Mouse (Mus musculus) right cerebral cortex, adult 18-20 months (tissue): ENCODE results near the gene Prpf3.
"Not testable (repeated sequence)": the region's sequence is repeated elsewhere in the genome, so short reads cannot be mapped to it uniquely, and the experiment has no call there.

ENCODE experiments used
- DNase-seq: peaks from one replicate; pipeline ENCODE4 v3.0.0; 2022; ENCODE audit warnings: mixed read lengths

The Prpf3 gene

DNA sequence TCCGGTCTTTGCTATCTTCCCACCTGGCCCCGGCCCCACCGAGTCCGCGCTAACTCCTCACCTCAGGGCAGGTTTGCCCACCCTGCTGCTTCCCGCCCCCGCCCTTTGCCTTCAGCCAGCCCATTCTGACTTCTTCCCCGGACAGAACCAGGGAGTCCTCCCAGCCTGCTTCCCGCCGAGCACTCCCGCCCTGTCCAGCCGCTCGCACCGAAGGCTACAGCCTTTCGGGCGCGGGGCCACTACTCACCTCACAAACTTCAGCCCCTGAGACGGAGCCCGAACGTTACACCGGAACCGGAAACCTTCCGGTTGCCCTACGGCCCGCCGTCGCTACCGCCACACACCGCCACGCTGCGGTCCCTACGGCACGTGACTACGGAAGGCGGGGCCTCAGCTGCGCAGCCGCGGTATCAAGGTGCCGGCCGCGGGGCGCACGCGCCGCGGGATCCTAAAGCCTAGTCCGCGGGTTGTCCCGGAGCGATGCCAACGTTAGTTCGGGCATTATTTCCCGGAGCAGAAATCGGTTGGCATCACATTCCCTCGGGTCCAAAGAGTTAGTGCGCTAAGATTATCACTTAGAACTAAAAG lies at the start of gene Prpf3:
Gene Prpf3 (minus strand): TSS at position 384 of the 588 bp plus-strand sequence.
- peak; percentile 95 for DNase-seq

DNA sequence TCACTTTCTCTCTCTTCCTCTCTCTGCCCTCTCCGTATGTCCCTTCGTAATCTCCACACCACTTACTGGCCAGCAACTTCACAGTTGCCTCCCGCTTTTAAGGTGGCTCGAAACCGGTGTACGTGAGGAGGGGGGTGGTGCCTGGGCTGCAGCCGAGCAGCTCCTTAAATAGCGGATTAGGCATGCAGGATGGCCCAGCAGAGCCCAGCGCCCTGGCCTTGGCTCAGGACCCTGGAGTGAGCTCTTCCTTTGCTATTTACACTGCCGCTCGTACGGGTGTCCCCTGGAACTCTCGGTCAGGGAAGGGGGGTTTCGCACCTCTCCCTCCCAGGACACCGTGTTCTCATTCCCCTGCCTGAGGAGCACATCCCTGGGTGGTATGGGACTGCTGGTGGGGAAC lies 48.9 kb upstream of the Prpf3 start, which contains the start of gene Car14:
Gene Car14 (minus strand): TSS at position 124 of the 400 bp plus-strand sequence.
- DNase-seq: no peak

DNA sequence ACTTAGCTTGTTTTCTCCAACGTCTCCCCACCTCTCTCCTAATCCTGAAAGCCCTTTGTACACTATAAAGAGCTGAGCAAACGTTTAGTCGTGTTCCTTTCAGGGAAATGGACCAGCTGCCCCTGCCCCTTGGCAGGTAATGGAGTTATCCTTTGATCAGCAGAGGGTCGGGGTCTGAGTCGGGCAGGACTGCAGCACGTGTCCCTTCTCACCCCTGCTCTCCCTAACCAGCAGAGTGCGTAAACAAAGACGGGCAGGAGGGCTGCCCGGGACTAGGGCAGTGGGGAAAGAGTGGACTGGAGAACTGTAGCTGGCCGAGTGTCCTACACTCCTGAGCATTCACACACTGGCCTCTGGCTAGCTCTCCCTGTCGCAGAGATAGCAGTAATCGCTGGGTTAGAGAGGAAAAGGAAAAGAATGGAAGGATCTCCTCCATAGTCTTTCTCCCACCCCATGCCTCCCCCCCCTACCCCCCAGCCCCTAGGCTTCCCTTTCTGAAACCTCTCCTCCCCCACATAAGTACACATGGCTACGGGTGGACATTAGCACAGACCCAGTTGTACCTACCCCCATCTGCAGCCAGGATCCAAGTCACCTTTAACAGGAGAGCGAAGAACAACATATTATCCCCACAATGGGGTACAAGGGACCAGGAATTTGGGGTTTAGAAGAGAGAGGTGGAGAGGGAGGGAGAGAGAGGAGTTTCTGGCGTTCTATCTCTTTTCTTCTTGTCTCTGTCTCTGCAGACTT lies 48.2 kb upstream of the Prpf3 start:
- DNase-seq: no peak

DNA sequence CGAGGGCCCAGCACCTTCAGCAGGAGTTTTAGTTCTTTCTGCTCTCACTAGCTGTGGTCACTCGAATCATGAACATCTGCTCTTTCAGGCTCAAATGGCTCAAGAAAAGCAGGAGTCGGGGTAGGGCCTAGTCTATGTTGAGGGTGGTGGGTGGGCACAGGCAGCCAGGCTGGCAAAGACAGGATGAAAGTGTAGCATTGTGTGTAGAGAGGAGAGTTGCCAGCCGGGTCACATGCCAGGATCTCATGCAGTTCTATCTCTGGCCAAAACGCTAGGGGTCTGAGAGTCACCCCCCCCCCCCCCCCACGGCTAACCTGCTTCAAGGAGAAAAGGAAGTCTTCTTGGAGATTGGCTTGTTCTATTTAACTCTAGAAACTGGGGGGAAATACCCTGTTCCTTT lies 47.0 kb upstream of the Prpf3 start:
- DNase-seq: no peak

DNA sequence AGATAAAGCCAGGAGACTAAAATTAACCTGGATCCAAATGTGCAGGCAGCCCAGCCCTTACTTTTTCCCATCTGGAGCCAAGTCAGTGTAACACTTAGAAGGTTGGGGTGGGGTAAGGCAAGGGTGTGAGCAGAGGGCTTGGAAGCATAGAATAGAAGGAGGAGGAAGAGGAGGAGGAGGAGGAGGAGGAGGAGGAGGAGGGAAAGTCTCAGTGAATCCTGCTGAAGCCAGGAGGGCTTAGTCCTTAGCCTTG lies 46.6 kb upstream of the Prpf3 start:
- DNase-seq: no peak

DNA sequence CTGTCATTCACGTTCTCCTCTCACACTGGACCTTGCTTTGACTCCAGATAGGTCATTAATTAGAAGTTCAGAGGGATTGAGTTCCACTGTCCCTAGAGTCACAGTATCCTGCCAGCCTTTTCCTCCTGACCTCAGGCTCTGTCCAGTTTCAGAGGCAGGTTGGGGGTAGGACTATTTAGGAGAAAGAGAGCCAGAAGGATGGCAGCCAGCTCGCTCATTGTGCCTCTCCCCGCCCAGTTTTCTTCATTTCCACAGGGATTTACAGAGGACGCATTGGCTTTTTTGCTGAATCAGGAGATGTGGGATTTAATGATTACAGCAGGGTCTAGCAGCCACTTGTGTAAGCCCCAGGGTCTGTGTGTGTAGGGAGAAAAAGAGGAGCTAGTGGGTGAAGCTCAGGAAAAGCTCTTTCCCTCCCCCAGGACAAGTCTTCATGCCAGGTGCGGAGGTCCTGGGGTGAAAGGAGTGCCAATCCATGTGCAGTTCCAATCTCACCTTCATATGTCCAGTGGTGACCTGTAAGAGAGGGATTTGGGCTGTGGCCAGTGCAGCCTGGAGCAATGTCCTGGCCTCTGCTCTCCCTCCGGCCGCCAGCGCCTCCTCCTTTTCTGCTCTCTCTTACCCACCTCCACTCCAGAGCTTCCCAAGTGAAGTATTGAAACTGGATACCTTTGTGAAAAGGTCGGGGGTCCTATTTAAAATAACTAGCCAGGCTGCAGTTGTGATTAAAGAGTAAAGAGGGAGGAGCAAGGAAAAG lies 46.1 kb upstream of the Prpf3 start:
- no peak for DNase-seq

DNA sequence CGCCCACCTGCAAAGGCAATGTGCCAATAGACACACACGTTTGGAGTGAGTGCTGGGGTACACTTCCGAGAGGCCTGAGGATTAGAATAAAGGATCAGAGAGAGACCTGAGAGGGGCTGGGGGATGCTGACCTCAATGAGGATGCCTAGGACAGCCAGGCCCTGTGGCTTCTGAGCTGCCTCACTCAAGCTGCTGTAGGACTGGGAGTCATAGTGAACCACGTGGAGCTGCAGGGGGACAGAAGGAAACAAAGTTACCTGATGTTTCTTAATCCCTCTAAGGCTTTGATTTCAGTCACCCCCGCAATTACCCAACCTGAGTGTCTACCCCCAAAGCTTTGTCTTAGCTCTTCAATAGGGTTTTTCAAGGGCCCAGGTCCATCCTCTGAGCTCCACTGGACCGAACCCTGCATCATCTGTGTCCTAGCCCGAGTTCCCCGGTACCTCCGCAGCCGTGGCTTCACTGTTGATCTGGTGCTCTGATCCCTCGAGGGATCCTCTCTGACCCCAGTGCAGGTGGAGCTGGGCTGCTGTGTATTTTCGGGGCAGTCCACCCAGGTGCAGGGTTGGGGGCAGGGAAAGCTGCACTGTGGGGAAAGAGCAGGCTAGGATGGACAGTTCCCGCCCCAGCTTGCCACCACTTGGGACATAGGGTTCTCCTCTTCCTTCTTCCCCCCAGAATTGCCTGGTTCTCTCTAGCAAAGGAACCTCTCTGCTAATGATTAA lies 44.3 kb upstream of the Prpf3 start:
- DNase-seq: no peak

DNA sequence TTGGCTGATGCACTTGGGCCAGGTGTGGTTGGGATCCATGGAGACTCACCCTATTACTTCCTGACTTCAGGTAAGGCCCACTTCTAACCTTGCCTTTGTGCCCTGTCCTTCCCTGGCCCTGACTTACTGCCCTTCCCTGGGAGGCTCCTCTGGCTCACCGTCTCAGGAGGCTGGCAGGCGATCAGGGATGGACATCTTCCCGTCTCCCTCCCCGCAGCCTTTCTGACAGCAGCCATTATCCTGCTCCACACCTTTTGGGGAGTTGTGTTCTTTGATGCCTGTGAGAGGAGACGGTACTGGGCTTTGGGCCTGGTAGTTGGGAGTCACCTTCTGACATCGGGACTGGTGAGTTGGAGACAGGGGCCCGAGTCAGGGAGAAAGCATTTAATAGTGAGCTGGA lies 39.8 kb upstream of the Prpf3 start:
- not testable (repeated sequence) for DNase-seq

DNA sequence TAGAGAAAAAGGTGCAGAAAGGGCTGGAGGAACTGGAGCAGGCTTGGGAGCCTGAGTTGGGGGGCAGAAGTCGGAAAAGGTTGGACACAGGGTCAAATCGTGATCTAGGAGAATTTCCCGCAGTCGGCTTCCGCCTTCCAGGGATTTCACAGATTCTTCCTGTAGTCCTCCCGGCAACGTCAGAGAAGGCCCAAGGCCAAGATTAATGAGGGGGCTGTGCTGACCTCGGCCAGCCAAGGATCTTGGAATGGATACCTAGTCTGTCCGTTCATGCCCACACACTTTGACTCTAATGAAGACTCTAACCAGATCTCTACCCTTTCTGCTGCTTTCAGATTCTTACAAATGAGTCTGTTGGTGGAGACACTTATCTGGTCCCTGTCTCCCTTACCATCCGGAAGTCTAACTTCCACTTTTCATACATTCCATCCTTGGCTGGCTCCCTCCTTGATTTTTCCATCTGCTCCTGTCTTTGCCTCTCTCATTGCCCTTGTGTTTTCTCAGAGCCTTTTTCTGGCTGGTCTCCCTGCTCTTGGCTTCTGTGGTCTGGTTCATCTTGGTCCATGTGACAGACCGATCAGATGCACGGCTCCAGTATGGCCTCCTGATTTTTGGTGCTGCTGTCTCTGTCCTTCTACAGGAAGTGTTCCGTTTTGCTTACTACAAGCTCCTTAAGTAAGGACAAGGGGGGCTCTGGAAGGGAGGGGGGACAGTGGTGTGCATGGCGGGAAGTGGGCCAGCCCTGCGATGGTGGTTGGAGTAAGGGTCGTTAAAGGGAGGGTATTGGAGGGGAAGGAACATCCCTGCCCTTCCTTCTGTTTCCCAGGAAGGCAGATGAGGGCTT lies 38.9 kb upstream of the Prpf3 start:
- peak; percentile 23 for DNase-seq

DNA sequence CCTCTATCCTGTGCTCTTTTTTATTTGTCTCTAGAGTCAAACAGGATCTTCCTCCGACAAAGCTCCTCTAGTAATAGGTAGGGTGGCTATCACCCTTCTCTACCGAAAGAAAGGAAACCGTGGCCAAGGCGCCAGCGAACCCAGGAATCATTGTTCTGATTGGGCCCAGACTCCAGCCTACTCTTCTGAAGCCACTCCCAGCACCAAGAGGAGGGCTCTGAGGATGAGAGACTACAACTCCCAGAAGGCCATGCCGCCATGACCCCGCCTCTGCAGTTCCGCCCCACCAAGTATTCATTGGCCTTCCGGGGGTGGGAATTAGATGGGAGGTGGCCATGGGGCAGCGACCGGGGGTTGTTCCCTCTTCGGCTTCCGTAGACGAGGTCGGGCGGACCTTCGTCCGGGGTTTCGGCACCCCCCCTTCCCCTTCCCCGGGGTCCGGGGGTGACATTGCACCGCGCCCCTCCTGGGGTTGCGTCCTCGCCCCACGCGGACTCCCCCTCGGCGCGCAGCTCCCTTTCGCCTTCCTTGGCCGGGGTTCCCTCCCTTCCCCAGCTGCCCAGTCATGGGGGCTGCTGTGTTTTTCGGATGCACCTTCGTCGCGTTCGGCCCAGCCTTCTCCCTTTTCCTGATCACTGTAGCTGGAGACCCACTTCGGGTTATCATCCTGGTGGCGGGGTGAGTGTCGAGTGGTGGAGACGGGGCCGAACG lies 38.1 kb upstream of the Prpf3 start, which contains the start of gene Aph1a:
Gene Aph1a (plus strand): TSS at position 364 of the 711 bp plus-strand sequence.
- DNase-seq: peak; percentile 99

DNA sequence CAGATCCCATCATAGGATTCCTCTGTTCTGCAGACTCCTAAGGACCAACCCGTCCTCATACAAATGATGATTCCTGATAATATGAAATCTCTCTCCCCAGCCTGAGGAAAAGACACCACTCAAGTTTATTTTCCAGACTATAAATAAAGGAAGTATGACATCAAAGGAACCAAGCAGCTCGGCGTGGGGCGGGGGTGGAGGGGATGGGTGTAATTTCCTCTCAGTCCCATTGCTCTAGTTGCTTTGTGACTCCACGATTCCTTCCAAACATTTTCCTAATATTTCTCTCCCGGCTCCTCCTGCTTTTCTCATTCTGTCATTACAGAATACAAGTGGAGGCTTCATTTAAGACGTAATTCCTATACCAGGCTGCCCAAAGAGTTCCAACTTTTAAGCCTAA lies 37.4 kb upstream of the Prpf3 start:
- DNase-seq: no peak

DNA sequence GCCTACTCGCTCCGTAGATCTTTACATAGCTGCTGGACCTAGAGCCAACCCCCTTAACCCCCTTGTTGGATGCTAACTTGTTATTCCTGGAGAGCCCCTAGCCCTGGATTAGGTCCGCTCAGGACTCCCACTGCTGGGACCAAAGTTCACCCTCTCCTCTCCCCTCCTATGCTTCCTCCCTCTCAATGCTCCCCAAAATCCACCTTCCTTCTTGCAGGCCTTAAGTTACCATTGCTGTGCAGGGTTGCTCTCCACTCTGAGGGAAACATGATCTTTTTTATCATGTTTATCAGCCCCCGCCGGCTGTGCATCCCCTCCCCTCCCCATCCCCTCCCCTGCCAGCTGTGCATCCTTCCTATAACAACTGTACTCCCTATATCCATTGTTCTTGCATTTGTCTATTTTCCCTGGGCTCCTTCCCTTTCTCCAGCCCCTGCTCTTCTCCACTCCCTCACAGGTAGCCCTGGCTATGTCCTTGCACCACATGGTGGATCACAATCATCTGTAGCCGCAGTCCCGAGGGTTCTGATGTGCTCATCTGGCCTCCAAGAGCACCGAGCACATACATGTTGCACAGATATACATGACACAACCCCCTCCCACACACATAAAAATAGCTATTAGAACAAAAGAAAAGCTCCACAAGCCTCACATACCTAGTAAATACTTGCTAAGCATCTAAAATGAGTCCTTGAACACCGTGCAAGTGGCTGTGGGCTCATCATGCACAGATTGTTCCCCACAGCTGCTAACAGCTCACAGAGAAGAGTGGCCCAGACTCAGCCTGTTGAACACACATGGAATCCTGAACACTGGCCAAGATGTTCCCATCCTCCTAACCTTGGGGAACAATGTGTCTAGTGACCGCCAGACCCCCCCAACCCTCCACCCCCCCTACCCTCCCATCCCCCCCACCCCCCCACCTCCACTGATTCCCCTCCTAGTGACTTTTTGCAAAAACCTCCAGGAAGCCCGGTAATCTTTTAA lies 36.7 kb upstream of the Prpf3 start:
- no peak for DNase-seq

DNA sequence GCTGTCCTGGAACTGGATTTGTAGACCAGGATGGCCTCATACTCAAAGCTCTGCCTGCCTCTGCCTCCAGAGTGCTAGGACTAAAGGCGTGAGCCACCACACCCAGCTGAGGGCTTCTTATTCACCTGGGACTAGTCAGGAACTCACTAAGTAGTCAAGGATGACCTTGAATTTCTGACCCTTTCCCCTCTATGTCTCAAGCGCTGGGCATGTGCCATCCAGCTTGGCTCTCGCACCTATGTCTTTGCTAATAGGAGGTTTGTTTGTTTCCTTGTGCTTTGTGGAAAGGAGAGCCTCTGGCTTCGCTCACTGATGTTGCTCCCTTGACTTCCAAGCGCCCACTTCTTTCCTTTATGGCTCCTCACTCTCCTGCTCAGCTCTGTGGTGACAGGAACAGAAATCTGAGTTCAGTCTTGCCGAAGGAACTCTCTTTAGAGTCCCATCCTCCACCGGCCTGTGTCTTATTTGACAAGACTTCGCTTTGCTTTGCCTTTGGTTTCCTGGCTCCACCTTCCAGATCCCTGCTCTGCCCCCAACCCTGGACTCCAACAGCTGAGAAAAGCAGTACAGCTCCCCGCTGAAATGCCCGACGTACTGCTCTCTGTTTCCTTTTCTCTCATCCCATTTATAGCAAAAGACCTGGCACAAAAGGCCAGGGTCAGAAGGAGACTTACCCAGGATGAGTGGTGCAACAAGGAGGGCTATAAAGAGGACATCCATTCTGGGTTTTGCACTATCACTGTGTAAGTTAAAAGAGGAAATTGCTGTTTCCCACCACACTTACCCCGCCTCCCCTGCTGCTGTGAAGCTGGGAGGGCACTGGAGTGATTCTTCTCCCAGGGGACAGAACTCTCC lies 35.8 kb upstream of the Prpf3 start, which contains the start of gene BC028528:
Gene BC028528 (minus strand): TSS at position 795 of the 855 bp plus-strand sequence.
- no peak for DNase-seq

DNA sequence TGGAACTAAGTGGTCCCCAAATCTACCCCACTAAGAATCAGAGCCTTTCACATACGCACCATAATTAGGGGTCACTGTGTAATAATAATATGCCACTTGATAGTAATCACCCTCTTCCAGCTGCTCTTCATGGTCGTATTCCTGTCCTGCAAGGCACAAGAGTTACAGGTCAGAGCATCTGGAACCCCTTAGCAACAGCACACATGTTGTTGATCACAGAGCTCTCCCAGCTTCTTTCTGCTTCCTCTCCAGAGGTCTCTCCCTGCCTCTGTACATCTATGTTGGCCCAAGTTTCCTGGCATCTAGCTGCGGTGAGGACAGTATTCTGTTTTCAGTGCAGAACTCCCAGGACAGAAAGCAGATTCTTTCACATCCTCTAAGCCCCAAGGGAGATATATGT lies 34.0 kb upstream of the Prpf3 start:
- DNase-seq: no peak

DNA sequence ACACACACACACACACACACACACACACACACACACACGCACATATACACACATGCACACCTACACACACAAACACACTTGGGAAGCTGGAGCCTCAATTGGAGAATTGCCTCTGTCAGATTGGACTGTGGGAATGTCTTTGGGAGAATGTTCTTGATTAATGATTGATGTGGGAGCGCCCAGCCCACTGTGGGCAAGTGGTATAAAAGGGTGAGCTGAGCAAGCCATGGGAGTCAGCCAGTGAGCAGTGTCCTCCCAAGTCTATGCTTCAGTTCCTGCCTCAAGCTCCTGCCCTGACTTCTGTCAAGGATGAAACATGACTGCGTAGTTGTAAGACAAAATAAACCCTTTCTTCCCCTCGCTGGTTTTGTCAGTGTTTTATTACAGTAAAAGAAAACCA lies 31.9 kb upstream of the Prpf3 start:
- DNase-seq: no peak

DNA sequence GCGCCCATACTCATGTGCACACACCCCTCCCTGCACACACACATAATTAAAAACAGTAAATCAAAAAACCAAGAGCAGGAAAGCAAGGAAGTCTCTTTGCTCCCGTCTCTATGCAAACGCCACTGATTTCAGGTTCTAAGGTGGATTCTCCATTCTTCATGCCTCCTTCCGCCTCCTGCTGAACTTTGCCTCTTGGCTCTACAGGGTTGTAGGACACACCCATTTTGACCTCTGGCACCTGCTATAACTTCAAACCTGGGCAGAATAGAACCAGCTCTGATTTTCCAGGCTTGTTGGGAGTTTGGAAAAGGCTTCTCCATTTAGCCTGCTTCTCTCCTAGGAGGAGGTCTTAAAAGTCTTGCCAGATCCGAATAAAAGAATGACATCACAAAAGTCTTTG lies 28.7 kb upstream of the Prpf3 start:
- DNase-seq: no peak

DNA sequence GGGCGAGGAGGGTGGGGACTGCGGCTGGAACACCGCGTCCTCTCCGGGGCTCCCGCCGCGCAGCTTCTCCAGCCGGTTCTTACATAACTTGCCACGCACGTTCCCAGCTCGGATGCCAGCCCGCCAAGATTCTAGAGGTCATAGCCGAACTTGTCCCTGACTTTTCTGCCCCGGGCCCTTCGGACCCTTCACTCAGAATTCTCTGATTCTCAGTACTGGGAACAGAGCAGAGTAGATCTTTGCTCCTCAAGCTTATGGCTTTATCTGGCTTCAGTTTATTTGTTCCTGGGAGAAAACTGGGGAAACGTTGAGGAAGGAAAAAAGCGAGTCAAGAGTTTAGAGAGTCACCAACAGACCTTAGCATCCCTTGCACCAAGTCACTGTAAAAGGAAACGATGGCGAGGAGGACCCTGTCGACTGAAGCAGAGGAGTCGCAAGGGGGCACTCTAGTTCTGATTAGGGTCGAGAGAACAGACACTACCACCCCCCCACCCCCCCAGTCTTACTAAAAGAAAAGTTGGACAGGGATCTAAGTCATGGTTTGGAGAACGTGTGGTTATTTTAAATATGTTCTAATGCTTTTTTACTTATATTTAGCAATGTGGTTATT lies 27.2 kb upstream of the Prpf3 start:
- peak; percentile 79 for DNase-seq

DNA sequence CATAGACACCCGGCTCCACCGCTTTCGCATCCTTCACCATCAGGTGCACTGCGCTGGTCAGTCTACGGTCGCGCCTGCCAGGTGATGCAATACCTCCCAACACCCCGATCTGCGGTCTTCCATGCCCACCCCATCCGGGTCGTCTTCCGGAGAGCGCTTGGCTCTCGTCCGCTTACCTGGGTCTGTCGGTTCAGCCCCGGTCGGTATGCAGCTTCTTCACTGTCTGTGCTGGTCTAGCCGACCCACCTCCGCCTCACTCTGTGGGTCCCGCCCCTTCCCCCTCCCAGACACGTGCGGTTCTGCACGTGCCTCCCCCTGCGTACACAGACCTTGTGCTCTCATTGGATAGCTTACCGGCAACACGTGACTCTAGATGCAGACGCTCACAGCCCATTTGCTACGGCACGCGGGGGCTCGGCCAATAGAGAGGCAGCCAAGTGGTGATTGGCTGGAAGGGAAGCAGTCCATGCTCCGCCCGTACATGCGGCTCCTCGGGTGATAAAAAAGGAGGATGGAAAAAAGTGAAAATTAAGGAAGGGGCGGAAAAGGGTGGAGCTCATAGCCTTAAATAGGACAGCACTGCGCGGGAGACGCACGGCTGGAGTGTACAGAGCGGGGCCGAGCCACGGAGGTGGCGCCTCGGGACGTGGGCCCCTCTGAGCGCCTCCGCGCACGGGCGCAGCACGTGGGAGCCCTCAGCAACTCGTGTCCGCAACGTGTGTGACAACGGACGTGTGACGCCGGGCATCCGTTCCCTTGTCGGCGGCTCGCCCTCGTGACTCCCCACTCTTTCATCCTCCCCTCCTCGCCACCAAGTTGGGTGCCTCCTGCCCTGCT lies 26.5 kb upstream of the Prpf3 start, which contains the start of gene Ciart:
Gene Ciart (minus strand): TSS at position 273 of the 837 bp plus-strand sequence.
- DNase-seq: peak; percentile 98
